Mouse (Mus musculus): ENCODE measurements around the gene Sox15. TPM values are rescaled to one million over a fixed set of nuclear protein-coding genes. Genes with fewer than 3 reads are reported as not detected.
"Not testable (repeated sequence)": the region's sequence is repeated elsewhere in the genome, so short reads cannot be mapped to it uniquely, and the experiment has no call there.

The Sox15 gene
- polyA plus RNA-seq, 1 experiment: 0.24 TPM

DNA sequence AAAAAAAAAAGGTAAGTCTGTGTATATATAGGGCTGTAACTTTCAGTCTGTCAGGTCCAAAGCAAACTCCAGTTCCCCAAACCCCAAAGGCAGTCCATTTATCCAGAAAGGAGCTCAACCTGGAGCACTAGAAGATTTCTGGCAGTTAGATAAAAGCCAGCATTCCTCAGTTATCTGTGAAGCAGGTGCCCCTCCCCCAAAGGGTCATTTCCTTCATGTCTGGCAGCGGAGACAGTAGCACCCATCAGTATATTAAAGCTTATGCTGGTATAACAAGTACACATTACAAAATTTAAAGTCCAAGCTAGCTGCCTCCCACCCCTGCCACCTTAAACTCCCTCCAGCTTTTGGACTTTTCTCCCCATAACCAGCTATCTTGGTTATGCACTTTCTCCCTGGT is 44.5 kb downstream of the Sox15 start:
- no peak for TF ChIP-seq CTCF (IDR thresholded peaks at IDR 0.05; ENCODE audit: borderline replicate concordance, control insufficient read depth, extremely low read depth, insufficient read depth, low read length, poor library complexity)
- no peak for TF ChIP-seq POLR2A (IDR thresholded peaks at IDR 0.05; ENCODE audit: control insufficient read depth, extremely low read depth, insufficient read depth, low read length, poor library complexity)
- H3K4me1 ChIP-seq (replicated peaks; ENCODE audit: control insufficient read depth, insufficient read depth, low read length): no peaks in the 10 kb centered on the region
- no peak for DNase-seq
- no peaks in the 10 kb centered on the region for H3K36me3 ChIP-seq (ENCODE audit: control insufficient read depth, insufficient read depth, low read length)
- 87% methylated on average over 1 of the region's 1 CpGs for WGBS
- H3K4me3 ChIP-seq (ENCODE audit: control insufficient read depth, insufficient read depth, low read length): no peak overlapping the region
- H3K27ac ChIP-seq (ENCODE audit: control insufficient read depth, insufficient read depth, low read length): no peak overlapping the region
- peaks cover 3% of the 10 kb centered on the region; the same call in 1 of the 2 replicates for H3K27me3 ChIP-seq (ENCODE audit: control insufficient read depth, insufficient read depth, low read length)

DNA sequence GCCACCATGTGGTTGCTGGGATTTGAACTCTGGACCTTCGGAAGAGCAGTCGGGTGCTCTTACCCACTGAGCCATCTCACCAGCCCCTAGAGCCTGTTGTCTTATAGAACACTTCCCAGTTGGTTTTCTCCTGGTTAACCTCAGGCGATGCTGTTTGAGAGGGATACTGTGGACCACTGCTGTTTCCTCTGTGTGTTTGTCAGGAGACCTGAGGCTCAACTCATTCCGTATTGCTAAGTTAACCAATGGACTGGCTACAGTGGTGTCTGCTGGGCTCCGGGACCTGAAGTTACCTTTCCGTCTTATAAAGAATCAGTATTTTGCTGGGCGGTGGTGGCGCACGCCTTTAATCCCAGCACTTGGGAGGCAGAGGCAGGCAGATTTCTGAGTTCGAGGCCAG is 47.8 kb downstream of the Sox15 start:
- H3K27ac ChIP-seq (ENCODE audit: control insufficient read depth, insufficient read depth, low read length); DNase-seq; H3K27me3 ChIP-seq (ENCODE audit: control insufficient read depth, insufficient read depth, low read length); H3K4me1 ChIP-seq (replicated peaks; ENCODE audit: control insufficient read depth, insufficient read depth, low read length); H3K4me3 ChIP-seq (ENCODE audit: control insufficient read depth, insufficient read depth, low read length); H3K36me3 ChIP-seq (ENCODE audit: control insufficient read depth, insufficient read depth, low read length): not testable (repeated sequence)
- WGBS: 96% methylated on average over 10 of the region's 10 CpGs

DNA sequence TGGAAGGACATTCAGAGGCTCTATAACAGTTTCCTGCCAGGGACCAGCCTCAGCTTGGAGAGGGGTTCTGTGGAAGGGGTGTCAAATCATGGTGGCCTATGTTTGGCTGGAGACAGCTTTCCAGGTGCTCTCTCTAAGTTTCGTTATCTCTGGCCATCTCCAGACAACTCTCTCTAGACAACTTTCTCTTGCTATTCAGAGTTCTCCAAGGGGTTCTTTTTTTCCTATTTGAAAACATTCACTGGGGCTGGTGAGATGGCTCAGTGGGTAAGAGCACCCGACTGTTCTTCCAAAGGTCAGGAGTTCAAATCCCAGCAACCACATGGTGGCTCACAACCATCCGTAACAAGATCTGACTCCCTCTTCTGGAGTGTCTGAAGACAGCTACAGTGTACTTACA is 48.3 kb downstream of the Sox15 start:
- not testable (repeated sequence) for DNase-seq
- WGBS: 93% methylated on average over 3 of the region's 3 CpGs

DNA sequence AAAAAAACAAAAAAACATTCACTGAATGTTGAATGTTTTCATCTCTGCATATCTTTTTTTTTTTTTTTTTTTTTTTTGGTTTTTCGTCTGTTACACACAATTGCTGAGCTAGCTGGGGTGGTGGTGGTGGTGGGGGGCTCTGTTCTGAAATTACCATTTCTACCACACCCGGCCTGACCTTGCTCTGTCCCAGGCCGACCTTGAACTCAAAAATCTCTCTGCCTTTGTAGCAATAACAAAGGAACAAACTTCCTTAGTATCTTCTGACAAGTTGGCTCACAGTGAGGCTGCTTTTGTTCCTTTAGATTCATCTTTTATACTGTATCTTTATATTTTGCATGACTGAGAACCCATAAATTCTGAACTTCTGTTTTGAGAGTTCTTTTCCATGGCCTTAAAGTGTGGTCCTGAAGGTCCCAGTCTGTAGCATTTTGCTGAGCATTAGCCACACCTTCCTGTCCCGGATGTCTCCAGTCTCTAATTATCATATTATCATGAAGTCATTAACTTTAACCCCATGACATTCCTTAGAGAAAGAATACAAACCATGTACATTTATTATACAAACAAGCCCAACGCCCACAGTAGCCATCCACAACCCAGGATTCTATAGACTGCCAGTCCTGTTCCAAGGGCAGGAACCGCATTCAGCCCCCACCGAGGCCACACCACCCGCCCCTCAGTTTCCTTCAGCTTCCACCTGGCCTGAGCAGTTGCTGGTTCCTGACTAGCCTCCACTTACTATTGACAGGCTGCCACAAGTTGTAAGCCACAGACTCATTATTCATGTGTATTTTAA is 48.9 kb downstream of the Sox15 start:
- TF ChIP-seq POLR2A (IDR thresholded peaks at IDR 0.05; ENCODE audit: control insufficient read depth, extremely low read depth, insufficient read depth, low read length, poor library complexity): no peak
- TF ChIP-seq CTCF (IDR thresholded peaks at IDR 0.05; ENCODE audit: borderline replicate concordance, control insufficient read depth, extremely low read depth, insufficient read depth, low read length, poor library complexity): no peak
- no peak overlapping the region for H3K4me3 ChIP-seq (ENCODE audit: control insufficient read depth, insufficient read depth, low read length)
- WGBS: 66% methylated on average over 8 of the region's 8 CpGs
- H3K27me3 ChIP-seq (ENCODE audit: control insufficient read depth, insufficient read depth, low read length): no peaks in the 10 kb centered on the region
- H3K4me1 ChIP-seq (replicated peaks; ENCODE audit: control insufficient read depth, insufficient read depth, low read length): no peaks in the 10 kb centered on the region
- H3K36me3 ChIP-seq (ENCODE audit: control insufficient read depth, insufficient read depth, low read length): no peaks in the 10 kb centered on the region
- H3K27ac ChIP-seq (ENCODE audit: control insufficient read depth, insufficient read depth, low read length): no peak overlapping the region
- no peak for DNase-seq

More for the DNA sequence above, 48.3 kb downstream of the Sox15 start:
- not testable (repeated sequence) for H3K4me3 ChIP-seq (ENCODE audit: control insufficient read depth, insufficient read depth, low read length); H3K36me3 ChIP-seq (ENCODE audit: control insufficient read depth, insufficient read depth, low read length); H3K27ac ChIP-seq (ENCODE audit: control insufficient read depth, insufficient read depth, low read length); H3K27me3 ChIP-seq (ENCODE audit: control insufficient read depth, insufficient read depth, low read length); H3K4me1 ChIP-seq (replicated peaks; ENCODE audit: control insufficient read depth, insufficient read depth, low read length)

DNA sequence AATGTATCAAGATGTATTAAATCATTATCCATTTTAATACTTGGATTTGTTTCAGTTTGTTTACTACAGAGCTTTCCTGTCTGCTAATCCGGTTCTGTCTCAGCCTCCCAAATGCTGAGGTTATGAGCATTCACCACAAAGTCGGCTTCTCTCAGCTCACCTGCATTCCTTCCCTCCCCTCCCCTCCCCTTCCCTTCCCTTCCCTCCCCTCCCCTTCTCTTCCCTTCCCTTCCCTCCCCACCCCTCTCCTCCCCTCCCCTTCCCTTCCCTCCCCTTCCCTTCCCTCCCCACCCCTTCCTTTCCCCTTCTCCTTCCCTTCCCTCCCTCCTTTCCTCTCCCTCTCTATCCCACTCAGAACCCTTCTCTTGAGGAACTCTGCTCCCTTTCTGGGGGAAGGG is 49.5 kb downstream of the Sox15 start:
- no peaks in the 10 kb centered on the region for H3K36me3 ChIP-seq (ENCODE audit: control insufficient read depth, insufficient read depth, low read length)
- TF ChIP-seq CTCF (IDR thresholded peaks at IDR 0.05; ENCODE audit: borderline replicate concordance, control insufficient read depth, extremely low read depth, insufficient read depth, low read length, poor library complexity) (no peak), POLR2A (IDR thresholded peaks at IDR 0.05; ENCODE audit: control insufficient read depth, extremely low read depth, insufficient read depth, low read length, poor library complexity) (no peak)
- DNase-seq: no peak
- H3K27ac ChIP-seq (ENCODE audit: control insufficient read depth, insufficient read depth, low read length): no peak overlapping the region
- 20% methylated on average over 2 of the region's 2 CpGs for WGBS
- no peaks in the 10 kb centered on the region for H3K27me3 ChIP-seq (ENCODE audit: control insufficient read depth, insufficient read depth, low read length)
- H3K4me1 ChIP-seq (replicated peaks; ENCODE audit: control insufficient read depth, insufficient read depth, low read length): no peaks in the 10 kb centered on the region
- no peak overlapping the region for H3K4me3 ChIP-seq (ENCODE audit: control insufficient read depth, insufficient read depth, low read length)

Other genes starting within 250 kb of the Sox15 start
- 61.0 and 77.3 TPM in 2 replicates for gene Kdm6b, start 241.6 kb upstream of the Sox15 start, polyA plus RNA-seq (2012; rRNA removed)
- 0.28 and 0.39 TPM in 2 replicates for gene Dnah2, start 106.2 kb upstream of the Sox15 start, polyA plus RNA-seq (2012; rRNA removed)
- gene Efnb3, start 95.1 kb upstream of the Sox15 start, polyA plus RNA-seq (2012; rRNA removed): 3.7 and 8.7 TPM in 2 replicates
- 41.2 and 48.5 TPM in 2 replicates for gene Wrap53, start 75.1 kb upstream of the Sox15 start, polyA plus RNA-seq (2012; rRNA removed)
- gene Trp53, start 75.0 kb upstream of the Sox15 start, polyA plus RNA-seq (2012; rRNA removed): 266 and 303 TPM in 2 replicates
- gene Atp1b2, start 49.4 kb upstream of the Sox15 start, polyA plus RNA-seq (2012; rRNA removed): 3.4 and 4.2 TPM in 2 replicates
- gene Shbg, start 37.4 kb upstream of the Sox15 start, polyA plus RNA-seq (2012; rRNA removed): not detected in 2 replicates
- 0.67 and 0.73 TPM in 2 replicates for gene Sat2, start 33.3 kb upstream of the Sox15 start, polyA plus RNA-seq (2012; rRNA removed)
- gene Fxr2, start 22.3 kb upstream of the Sox15 start, polyA plus RNA-seq (2012; rRNA removed): 94.1 and 96.0 TPM in 2 replicates
- 174 and 178 TPM in 2 replicates for gene Mpdu1, start 7.3 kb downstream of the Sox15 start, polyA plus RNA-seq (2012; rRNA removed)
- 101 and 117 TPM in 2 replicates for gene Cd68, start 10.8 kb downstream of the Sox15 start, polyA plus RNA-seq (2012; rRNA removed)
- gene Eif4a1, start 17.1 kb downstream of the Sox15 start, polyA plus RNA-seq (2012; rRNA removed): 669 and 722 TPM in 2 replicates
- 83.3 and 89.1 TPM in 2 replicates for gene Senp3, start 26.8 kb downstream of the Sox15 start, polyA plus RNA-seq (2012; rRNA removed)
- gene Tnfsf13, start 30.5 kb downstream of the Sox15 start, polyA plus RNA-seq (2012; rRNA removed): 2.2 and 3.0 TPM in 2 replicates
- 12.2 and 16.3 TPM in 2 replicates for gene Tnfsf12, start 40.5 kb downstream of the Sox15 start, polyA plus RNA-seq (2012; rRNA removed)
- 2.7 and 3.4 TPM in 2 replicates for gene Tnfsfm13, start 40.8 kb downstream of the Sox15 start, polyA plus RNA-seq (2012; rRNA removed)
- 113 and 125 TPM in 2 replicates for gene Polr2a, start 103.3 kb downstream of the Sox15 start, polyA plus RNA-seq (2012; rRNA removed)
- gene Slc35g3, start 106.7 kb downstream of the Sox15 start, polyA plus RNA-seq (2012; rRNA removed): 0.08 and 0.29 TPM in 2 replicates
- 32.2 and 35.6 TPM in 2 replicates for gene Zbtb4, start 110.6 kb downstream of the Sox15 start, polyA plus RNA-seq (2012; rRNA removed)
- 12.9 and 15.7 TPM in 2 replicates for gene Chrnb1, start 140.6 kb downstream of the Sox15 start, polyA plus RNA-seq (2012; rRNA removed)
- gene Fgf11, start 146.5 kb downstream of the Sox15 start, polyA plus RNA-seq (2012; rRNA removed): 1.7 and 2.4 TPM in 2 replicates
- 4.7 and 5.1 TPM in 2 replicates for gene Tmem102, start 150.3 kb downstream of the Sox15 start, polyA plus RNA-seq (2012; rRNA removed)
- 0.05 TPM in 1 of 2 replicates, not detected in the other for gene Gm39566, start 160.0 kb downstream of the Sox15 start, polyA plus RNA-seq (2012; rRNA removed)
- 0.22 TPM in 1 of 2 replicates, not detected in the other for gene Spem2, start 163.2 kb downstream of the Sox15 start, polyA plus RNA-seq (2012; rRNA removed)
- gene Spem1, start 166.9 kb downstream of the Sox15 start, polyA plus RNA-seq (2012; rRNA removed): 0.20 and 0.61 TPM in 2 replicates
- 14.4 and 15.3 TPM in 2 replicates for gene Nlgn2, start 182.5 kb downstream of the Sox15 start, polyA plus RNA-seq (2012; rRNA removed)
- 160 and 224 TPM in 2 replicates for gene Tmem256, start 183.2 kb downstream of the Sox15 start, polyA plus RNA-seq (2012; rRNA removed)
- gene Plscr3, start 191.1 kb downstream of the Sox15 start, polyA plus RNA-seq (2012; rRNA removed): 132 and 142 TPM in 2 replicates
- gene Tnk1, start 203.4 kb downstream of the Sox15 start, polyA plus RNA-seq (2012; rRNA removed): 2.6 and 3.1 TPM in 2 replicates
- not detected in 2 replicates for gene Tmem95, start 222.7 kb downstream of the Sox15 start, polyA plus RNA-seq (2012; rRNA removed)
- gene Kctd11, start 226.1 kb downstream of the Sox15 start, polyA plus RNA-seq (2012; rRNA removed): 6.2 and 8.0 TPM in 2 replicates
- 405 and 462 TPM in 2 replicates for gene Acap1, start 240.2 kb downstream of the Sox15 start, polyA plus RNA-seq (2012; rRNA removed)
- gene 2810408A11Rik, start 245.7 kb downstream of the Sox15 start, polyA plus RNA-seq (2012; rRNA removed): 7.1 and 10.2 TPM in 2 replicates
- 85.3 and 90.7 TPM in 2 replicates for gene Neurl4, start 245.8 kb downstream of the Sox15 start, polyA plus RNA-seq (2012; rRNA removed)